Mouse (Mus musculus) liver, postnatal 0 days (tissue): Measurements from ENCODE around the gene Serpind1.

Source experiments
- CTCF ChIP-seq: sonication (generic); IDR thresholded peaks from 2 replicates; pipeline ENCODE4 v1.5.1; 2016; ENCODE audit warnings: antibody characterized with exemption, low read depth
- EP300 ChIP-seq: IDR thresholded peaks from 2 replicates; pipeline ENCODE4 v1.6.1; 2016; ENCODE audit warnings: antibody characterized with exemption, low read depth, mild to moderate bottlenecking

GRCm38 (mm10) chr16:17331855-17332254 lies 684 bp downstream of the Serpind1 start:
- TF ChIP-seq EP300 = no peak
- TF ChIP-seq CTCF = no peak
